Mouse (Mus musculus): ENCODE measurements at regions not wholly inside any gene's neighbourhood (a gene's known extent, or its start where the extent isn't known, plus 50 kb on each side); places are given as distances from the start of the nearest gene placed in this dataset.
A peak's percentile ranks its signal among the peaks of the same experiment; 100 is the strongest.

- H3K9me3 ChIP-seq (ENCODE audit: control insufficient read depth, low read length), result no peaks in the 10 kb centered on the region
- no peaks in the 10 kb centered on the region for H3K36me3 ChIP-seq (ENCODE audit: control insufficient read depth, insufficient read depth, low read length)
- no peaks in the 10 kb centered on the region for H3K4me1 ChIP-seq (replicated peaks; ENCODE audit: control insufficient read depth, insufficient read depth, low read length)
- no peak overlapping the region for H3K4me2 ChIP-seq (ENCODE audit: low read depth, low read length)
- no peak for ATAC-seq (ENCODE audit: low read depth)
- H3K27me3 ChIP-seq (ENCODE audit: control insufficient read depth, insufficient read depth, low read depth, low read length), result no peaks in the 10 kb centered on the region
- H3K9ac ChIP-seq (ENCODE audit: low read length), result no peak overlapping the region
- WGBS, result 80% methylated on average over 1 of the region's 1 CpGs
- no peak overlapping the region for H3K4me3 ChIP-seq (ENCODE audit: low read length)
- no peak overlapping the region for H3K27ac ChIP-seq (ENCODE audit: low read length)
Measured at GRCm38 (mm10) chr13:78650824-78651223, 451.3 kb upstream of the Nr2f1 start.

GRCm38 (mm10) chr13:78644556-78644955, 445.0 kb upstream of the Nr2f1 start:
- Histone ChIP-seq H3K27me3 (ENCODE audit: control insufficient read depth, insufficient read depth, low read depth, low read length) (no peaks in the 10 kb centered on the region), H3K4me1 (replicated peaks; ENCODE audit: control insufficient read depth, insufficient read depth, low read length) (no peaks in the 10 kb centered on the region), H3K27ac (ENCODE audit: low read length) (no peak overlapping the region), H3K4me3 (ENCODE audit: low read length) (no peak overlapping the region), H3K9ac (ENCODE audit: low read length) (no peak overlapping the region), H3K9me3 (ENCODE audit: control insufficient read depth, low read length) (no peaks in the 10 kb centered on the region), H3K4me2 (ENCODE audit: low read depth, low read length) (no peak overlapping the region), H3K36me3 (ENCODE audit: control insufficient read depth, insufficient read depth, low read length) (no peaks in the 10 kb centered on the region)
- no peak for ATAC-seq (ENCODE audit: low read depth)
- 27% methylated on average over 1 of the region's 1 CpGs for WGBS

DNA sequence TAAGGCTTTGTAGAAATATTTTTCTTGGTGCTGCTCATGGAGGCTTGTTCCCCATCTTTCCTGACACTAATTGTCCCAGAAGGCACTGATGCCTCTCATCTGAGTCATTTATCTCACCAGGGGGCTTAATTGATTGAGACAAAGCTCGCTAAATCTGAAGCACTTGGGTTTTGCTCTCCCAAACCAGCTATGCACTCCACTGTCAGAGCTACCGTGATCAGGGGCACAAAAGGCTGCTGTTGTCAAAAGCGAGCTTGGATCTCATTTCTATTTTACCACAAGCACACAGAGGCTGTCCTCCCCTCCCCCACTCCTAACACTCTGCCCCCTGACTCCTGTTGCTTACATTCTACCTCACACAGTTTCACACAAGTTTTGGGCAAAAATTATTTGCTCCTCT, 443.5 kb upstream of the Nr2f1 start:
- Histone ChIP-seq H3K4me1 (replicated peaks; ENCODE audit: control insufficient read depth, insufficient read depth, low read length) (no peaks in the 10 kb centered on the region), H3K9ac (ENCODE audit: low read length) (no peak overlapping the region), H3K4me2 (ENCODE audit: low read depth, low read length) (no peak overlapping the region), H3K4me3 (ENCODE audit: low read length) (no peak overlapping the region), H3K9me3 (ENCODE audit: control insufficient read depth, low read length) (no peaks in the 10 kb centered on the region), H3K27me3 (ENCODE audit: control insufficient read depth, insufficient read depth, low read depth, low read length) (no peaks in the 10 kb centered on the region), H3K36me3 (ENCODE audit: control insufficient read depth, insufficient read depth, low read length) (no peaks in the 10 kb centered on the region), H3K27ac (ENCODE audit: low read length) (no peak overlapping the region)
- WGBS, result 16% methylated on average over 3 of the region's 3 CpGs
- no peak for ATAC-seq (ENCODE audit: low read depth)

- H3K4me3 ChIP-seq (ENCODE audit: low read length), result no peak overlapping the region
- no peak for ATAC-seq (ENCODE audit: low read depth)
- no peaks in the 10 kb centered on the region for H3K36me3 ChIP-seq (ENCODE audit: control insufficient read depth, insufficient read depth, low read length)
- H3K9ac ChIP-seq (ENCODE audit: low read length), result no peak overlapping the region
- H3K9me3 ChIP-seq (ENCODE audit: control insufficient read depth, low read length), result no peaks in the 10 kb centered on the region
- 76% methylated on average over 3 of the region's 3 CpGs for WGBS
- no peak overlapping the region for H3K27ac ChIP-seq (ENCODE audit: low read length)
- no peaks in the 10 kb centered on the region for H3K27me3 ChIP-seq (ENCODE audit: control insufficient read depth, insufficient read depth, low read depth, low read length)
- H3K4me2 ChIP-seq (ENCODE audit: low read depth, low read length), result no peak overlapping the region
- H3K4me1 ChIP-seq (replicated peaks; ENCODE audit: control insufficient read depth, insufficient read depth, low read length), result no peaks in the 10 kb centered on the region
Measured at GRCm38 (mm10) chr13:78642443-78642729, 442.8 kb upstream of the Nr2f1 start.

DNA sequence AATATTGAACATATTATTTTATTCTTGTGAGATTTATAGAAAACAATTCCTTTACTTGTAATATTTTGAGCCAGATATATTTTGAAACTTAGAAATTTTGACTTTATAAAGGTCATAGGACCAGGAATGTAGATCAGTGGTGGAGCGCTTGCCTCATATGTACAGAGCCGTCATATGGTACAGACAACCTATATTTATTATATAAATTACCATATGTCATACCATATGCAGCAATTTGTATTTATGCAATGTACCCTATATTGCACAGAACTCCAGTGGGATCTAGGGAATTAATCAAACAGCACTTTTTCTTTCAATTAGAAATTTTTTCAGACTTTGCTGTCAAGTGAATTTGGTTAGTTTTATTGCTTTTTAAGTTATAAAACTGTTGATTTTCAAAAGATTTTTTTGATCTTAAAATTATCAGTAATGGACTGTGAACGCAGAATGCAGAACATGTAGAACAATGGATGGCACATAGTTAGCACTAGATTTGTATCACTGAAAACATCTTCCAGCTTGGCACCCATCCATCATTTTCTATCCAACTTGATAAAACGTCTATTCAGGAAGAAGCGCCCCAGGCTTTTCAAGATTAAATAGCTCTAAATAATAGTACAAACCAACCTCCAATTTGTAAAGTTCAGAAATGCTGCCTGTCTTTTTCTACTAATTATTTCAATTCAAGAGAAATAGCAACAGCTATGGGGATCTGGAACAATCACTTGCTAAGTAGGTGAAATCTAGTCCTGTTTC, 442.3 kb upstream of the Nr2f1 start:
- H3K4me1 ChIP-seq (replicated peaks; ENCODE audit: control insufficient read depth, insufficient read depth, low read length), result no peaks in the 10 kb centered on the region
- ATAC-seq (ENCODE audit: low read depth), result no peak

GRCm38 (mm10) chr13:78640340-78640739, 440.8 kb upstream of the Nr2f1 start:
- H3K4me2 ChIP-seq (ENCODE audit: low read depth, low read length), result no peak overlapping the region
- H3K27ac ChIP-seq (ENCODE audit: low read length), result no peak overlapping the region
- 88% methylated on average over 1 of the region's 1 CpGs for WGBS
- H3K4me3 ChIP-seq (ENCODE audit: low read length), result no peak overlapping the region
- H3K9me3 ChIP-seq (ENCODE audit: control insufficient read depth, low read length), result no peaks in the 10 kb centered on the region
- no peak for ATAC-seq (ENCODE audit: low read depth)
- no peaks in the 10 kb centered on the region for H3K27me3 ChIP-seq (ENCODE audit: control insufficient read depth, insufficient read depth, low read depth, low read length)
- H3K9ac ChIP-seq (ENCODE audit: low read length), result no peak overlapping the region
- no peaks in the 10 kb centered on the region for H3K36me3 ChIP-seq (ENCODE audit: control insufficient read depth, insufficient read depth, low read length)
- no peaks in the 10 kb centered on the region for H3K4me1 ChIP-seq (replicated peaks; ENCODE audit: control insufficient read depth, insufficient read depth, low read length)

More for the DNA sequence above, 442.3 kb upstream of the Nr2f1 start:
- 59% methylated on average over 5 of the region's 5 CpGs for WGBS
- Histone ChIP-seq H3K27ac (ENCODE audit: low read length) (no peak overlapping the region), H3K27me3 (ENCODE audit: control insufficient read depth, insufficient read depth, low read depth, low read length) (no peaks in the 10 kb centered on the region), H3K4me2 (ENCODE audit: low read depth, low read length) (no peak overlapping the region), H3K9me3 (ENCODE audit: control insufficient read depth, low read length) (no peaks in the 10 kb centered on the region), H3K4me3 (ENCODE audit: low read length) (no peak overlapping the region), H3K36me3 (ENCODE audit: control insufficient read depth, insufficient read depth, low read length) (no peaks in the 10 kb centered on the region), H3K9ac (ENCODE audit: low read length) (no peak overlapping the region)

DNA sequence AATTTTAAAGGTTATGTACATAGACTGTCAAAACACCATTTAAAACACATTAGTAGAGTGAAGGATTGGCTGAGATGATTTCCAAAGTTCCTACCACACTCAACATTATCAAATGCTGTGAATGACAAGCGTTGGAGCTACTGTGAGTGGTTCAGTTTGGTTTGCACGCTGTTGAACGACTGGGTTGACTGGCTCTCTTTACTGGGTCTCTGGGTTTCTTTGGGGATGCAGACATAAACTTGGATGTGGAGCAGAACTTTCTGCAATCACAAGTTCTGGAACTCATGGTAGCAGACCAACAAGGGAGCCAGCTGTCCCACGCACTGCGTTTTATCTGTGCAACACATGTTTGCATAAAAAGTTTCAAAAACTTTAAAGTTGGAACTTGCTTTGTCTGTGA, 438.9 kb upstream of the Nr2f1 start:
- no peak overlapping the region for H3K27ac ChIP-seq (ENCODE audit: low read length)
- H3K9ac ChIP-seq (ENCODE audit: low read length), result no peak overlapping the region
- no peak overlapping the region for H3K4me2 ChIP-seq (ENCODE audit: low read depth, low read length)
- WGBS, result 40% methylated on average over 5 of the region's 5 CpGs
- no peaks in the 10 kb centered on the region for H3K4me1 ChIP-seq (replicated peaks; ENCODE audit: control insufficient read depth, insufficient read depth, low read length)
- no peaks in the 10 kb centered on the region for H3K27me3 ChIP-seq (ENCODE audit: control insufficient read depth, insufficient read depth, low read depth, low read length)
- peak; percentile 95 for ATAC-seq (ENCODE audit: low read depth)
- H3K36me3 ChIP-seq (ENCODE audit: control insufficient read depth, insufficient read depth, low read length), result no peaks in the 10 kb centered on the region
- no peaks in the 10 kb centered on the region for H3K9me3 ChIP-seq (ENCODE audit: control insufficient read depth, low read length)
- no peak overlapping the region for H3K4me3 ChIP-seq (ENCODE audit: low read length)

- Histone ChIP-seq H3K4me2 (ENCODE audit: low read depth, low read length) (no peak overlapping the region), H3K4me1 (replicated peaks; ENCODE audit: control insufficient read depth, insufficient read depth, low read length) (no peaks in the 10 kb centered on the region), H3K9ac (ENCODE audit: low read length) (no peak overlapping the region), H3K9me3 (ENCODE audit: control insufficient read depth, low read length) (no peaks in the 10 kb centered on the region), H3K27ac (ENCODE audit: low read length) (no peak overlapping the region), H3K36me3 (ENCODE audit: control insufficient read depth, insufficient read depth, low read length) (no peaks in the 10 kb centered on the region), H3K4me3 (ENCODE audit: low read length) (no peak overlapping the region), H3K27me3 (ENCODE audit: control insufficient read depth, insufficient read depth, low read depth, low read length) (no peaks in the 10 kb centered on the region)
- 93% methylated on average over 2 of the region's 2 CpGs for WGBS
- no peak for ATAC-seq (ENCODE audit: low read depth)
Measured at GRCm38 (mm10) chr13:78631609-78632008, 432.1 kb upstream of the Nr2f1 start.

DNA sequence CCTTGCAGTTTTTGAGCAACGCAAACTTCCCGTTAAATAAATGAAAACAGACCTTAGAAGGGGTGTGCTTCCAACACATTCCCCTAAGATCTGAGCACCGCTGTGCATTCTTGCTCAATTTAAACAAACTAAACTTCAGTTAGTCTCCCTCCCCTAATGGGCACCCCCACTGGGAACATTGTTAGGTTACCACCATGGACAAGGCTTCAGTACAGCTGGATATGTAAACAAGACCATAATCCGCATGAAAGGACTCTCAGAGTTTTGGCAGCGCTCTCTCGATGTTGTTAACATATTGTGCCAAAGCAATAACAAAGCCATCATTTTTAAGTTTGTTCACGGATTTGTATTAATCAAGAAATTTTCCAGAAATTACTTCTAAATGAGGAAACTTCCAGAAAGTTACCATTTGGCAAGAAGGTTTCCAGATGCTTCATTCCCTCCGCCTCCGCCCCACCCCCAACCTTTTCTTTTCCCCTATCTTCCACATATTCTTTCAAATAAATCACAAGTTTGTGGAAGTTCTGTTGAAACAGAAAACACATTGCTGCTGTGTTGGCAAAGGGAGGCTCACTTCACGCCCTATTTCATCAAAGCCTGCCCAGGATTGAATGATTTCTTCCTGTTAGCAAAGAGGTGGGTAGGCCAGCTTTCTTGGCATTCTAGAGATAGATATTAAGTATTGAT, 429.6 kb upstream of the Nr2f1 start:
- Histone ChIP-seq H3K27me3 (ENCODE audit: control insufficient read depth, insufficient read depth, low read depth, low read length) (no peaks in the 10 kb centered on the region), H3K4me3 (ENCODE audit: low read length) (no peak overlapping the region), H3K9me3 (ENCODE audit: control insufficient read depth, low read length) (no peaks in the 10 kb centered on the region), H3K27ac (ENCODE audit: low read length) (no peak overlapping the region), H3K4me2 (ENCODE audit: low read depth, low read length) (no peak overlapping the region), H3K9ac (ENCODE audit: low read length) (no peak overlapping the region), H3K4me1 (replicated peaks; ENCODE audit: control insufficient read depth, insufficient read depth, low read length) (no peaks in the 10 kb centered on the region), H3K36me3 (ENCODE audit: control insufficient read depth, insufficient read depth, low read length) (no peaks in the 10 kb centered on the region)
- peak; percentile 92 for ATAC-seq (ENCODE audit: low read depth)
- WGBS, result 27% methylated on average over 10 of the region's 10 CpGs

All from lung, embryonic 16.5 days (tissue).